Mouse (Mus musculus) left cerebral cortex, adult 11 months (tissue): Measurements from ENCODE around the gene Hist1h2bh.
A peak's percentile ranks its signal among the peaks of the same experiment; 100 is the strongest.

Experiments used
- DNase-seq: peaks from one replicate; pipeline ENCODE4 v3.0.0; 2022; ENCODE audit warnings: low spot score

The Hist1h2bh gene

DNA sequence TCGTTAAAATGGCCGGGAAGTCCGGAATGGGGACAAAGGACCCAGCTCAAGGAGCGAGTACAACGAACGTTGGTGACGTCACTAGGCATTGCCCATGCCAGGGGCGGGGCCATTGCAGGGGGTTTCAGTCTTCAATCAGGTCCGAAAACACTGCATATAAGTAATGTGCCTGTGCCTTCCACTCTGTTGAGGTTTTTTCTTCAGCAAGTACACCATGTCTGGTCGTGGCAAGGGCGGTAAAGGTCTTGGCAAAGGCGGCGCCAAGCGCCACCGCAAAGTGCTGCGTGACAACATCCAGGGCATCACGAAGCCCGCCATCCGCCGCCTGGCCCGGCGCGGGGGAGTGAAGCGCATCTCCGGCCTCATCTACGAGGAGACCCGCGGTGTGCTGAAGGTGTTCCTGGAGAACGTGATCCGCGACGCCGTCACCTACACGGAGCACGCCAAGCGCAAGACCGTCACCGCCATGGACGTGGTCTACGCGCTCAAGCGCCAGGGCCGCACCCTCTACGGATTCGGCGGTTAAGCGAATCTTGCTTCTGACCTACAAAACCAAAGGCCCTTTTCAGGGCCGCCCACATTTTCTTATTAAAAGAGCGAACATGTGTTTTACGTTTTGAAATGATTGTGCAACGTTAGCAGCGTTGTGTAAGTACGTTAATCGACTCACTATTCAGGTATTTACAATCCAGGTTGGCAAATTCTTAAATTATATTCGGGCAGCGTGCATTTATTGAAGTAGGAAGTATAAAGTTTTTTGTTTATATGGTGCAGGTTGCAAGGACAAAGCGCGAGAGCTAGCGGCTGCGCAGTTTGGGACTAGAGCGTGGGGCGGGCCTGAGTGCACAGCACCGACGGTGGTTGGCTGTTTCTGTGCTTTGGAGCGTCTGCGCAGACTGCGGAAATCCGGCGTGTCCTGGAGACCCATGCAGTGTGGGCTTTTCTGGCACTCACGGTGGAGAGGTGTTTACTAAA, 12.0 kb downstream of the Hist1h2bh start, which contains the start of gene Hist1h4h:
Hist1h4h (plus strand) TSS at position 150 of the 975 bp plus-strand sequence.
- peak; percentile 98 for DNase-seq

DNA sequence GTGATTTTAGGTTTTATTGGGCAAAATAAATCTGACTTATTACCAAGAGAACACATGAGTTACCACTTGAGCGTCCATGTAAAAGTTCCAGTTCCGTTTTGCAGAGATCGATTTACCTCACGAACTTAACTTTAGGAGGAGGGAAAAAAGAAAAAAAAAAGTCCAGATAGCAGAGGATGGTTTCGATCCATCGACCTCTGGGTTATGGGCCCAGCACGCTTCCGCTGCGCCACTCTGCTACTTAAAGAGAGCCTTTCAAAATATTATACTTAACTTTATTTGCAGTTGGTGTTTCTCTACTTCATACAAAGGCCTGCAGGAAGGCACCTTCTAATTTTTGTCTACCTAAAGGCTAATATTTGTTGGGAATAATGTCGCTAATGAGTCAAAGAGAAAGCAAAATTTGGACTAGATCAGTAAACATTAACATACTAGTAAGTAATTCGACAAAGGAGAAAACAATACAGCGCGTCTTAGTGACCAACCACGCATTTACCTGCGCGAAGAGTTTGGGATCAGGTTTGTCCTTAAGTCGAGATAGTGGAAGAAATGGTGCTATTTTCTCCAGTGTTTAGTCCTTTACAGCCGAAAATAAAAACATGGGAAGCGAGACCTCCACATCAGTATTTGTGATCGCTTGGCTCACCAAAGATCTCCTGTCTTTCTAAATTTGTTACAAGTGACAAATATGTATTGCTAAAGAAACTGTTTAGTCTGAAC, 12.9 kb downstream of the Hist1h2bh start:
- DNase-seq: peak; percentile 81

DNA sequence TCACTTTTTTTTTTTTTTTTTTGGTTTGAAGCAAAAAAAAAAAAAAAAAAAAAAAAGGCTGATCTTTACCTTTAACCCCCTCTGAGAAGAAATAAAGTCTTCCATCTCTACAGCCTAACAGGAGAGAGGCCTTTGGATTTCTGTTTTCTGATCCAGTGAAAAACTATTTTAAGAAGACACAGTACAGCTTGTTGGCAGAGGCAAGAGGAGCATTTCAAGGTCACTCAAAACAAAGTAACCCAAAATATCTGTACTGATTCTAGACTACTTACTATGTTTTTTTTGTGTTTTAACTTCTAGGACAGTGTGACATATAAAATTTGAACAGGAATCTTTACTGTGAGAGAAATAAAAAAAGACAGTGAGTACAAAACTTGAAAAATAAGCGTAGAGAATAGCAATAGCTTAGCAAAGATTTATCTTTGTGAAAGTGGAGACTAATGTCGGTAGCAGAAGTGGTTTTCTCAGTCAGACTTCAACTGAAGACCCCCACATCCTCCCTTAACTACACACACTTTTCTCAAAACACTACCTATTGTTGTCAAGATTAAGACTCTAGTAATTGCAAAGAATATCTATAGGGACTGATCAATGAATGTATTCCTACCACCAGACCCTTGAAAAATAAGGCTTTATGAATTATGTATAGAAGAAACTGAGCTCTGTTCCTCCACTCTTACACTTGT, 13.6 kb downstream of the Hist1h2bh start:
- no peak for DNase-seq

DNA sequence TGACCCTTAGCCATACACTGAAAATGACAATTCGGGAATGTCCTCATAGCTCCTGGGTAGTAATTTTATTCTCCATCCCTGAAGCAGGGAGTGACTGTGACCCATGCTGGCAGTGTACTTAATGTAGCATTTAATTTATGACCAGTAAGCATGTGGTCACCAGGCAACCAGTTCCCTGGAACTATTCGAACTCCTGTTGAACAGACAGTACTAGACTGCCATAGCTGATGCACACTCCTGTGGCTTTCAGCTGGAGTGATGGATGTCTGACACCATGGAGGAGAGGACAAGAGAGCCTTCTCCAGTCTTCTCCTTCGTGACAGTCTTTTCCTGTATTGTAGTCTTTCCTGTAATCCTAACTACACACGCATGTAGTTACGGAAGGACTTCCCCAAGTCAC, 14.2 kb downstream of the Hist1h2bh start:
- DNase-seq: no peak

DNA sequence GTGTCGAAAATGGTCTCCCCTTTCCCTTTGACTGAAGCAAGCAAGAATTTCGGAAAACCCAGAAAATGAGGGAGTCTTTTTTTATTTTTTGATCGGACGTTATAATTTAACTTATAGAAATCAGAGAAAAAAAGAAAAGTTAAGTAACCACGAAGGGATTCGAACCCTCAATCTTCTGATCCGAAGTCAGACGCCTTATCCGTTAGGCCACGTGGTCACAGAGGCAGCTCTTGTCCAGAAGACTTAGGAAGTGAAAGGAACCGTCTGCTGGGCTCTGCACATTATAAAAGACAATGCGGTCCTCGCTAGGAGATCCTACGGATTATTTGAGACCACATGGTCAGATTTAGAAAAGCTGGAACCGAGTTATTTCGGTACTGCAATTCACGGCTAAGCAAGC, 16.9 kb downstream of the Hist1h2bh start:
- DNase-seq: peak; percentile 91

DNA sequence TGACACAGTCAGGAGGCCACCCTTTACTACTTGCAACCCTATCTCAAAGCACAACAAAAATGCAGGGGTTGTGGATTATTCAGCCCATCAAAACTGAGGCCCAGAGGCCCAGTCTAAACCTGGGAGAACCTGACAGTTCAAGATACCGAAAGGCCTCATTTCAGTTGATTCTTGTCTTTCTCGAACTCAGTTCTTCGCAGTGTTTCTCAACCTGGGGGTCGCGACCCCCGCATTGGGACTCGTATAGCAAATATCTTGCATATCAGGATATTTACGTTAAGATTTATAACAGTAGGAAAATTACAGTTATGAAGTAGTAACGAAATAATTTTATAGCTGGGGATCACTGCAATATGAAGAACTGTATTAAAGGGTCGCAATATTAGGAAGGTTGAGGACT, 17.3 kb downstream of the Hist1h2bh start:
- no peak for DNase-seq

DNA sequence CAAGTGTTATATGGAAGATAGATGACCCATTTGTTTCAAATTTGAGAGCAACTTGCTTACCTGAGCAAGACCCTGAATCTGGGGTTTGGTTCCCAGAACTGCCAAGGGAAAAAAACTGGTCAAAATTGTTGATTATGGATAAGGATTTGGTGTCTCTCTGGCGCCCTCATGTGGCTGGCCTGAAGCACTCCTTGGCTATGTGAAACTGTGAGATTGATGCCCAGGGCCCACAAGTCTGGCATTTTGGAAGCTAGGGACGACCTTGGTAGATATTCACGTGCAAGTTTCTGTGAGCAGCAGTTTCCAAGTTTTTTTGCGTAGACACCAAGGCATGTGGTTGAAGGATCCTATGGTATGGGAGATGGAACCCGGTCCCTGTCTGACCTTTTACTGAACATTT, 18.5 kb downstream of the Hist1h2bh start:
- no peak for DNase-seq

DNA sequence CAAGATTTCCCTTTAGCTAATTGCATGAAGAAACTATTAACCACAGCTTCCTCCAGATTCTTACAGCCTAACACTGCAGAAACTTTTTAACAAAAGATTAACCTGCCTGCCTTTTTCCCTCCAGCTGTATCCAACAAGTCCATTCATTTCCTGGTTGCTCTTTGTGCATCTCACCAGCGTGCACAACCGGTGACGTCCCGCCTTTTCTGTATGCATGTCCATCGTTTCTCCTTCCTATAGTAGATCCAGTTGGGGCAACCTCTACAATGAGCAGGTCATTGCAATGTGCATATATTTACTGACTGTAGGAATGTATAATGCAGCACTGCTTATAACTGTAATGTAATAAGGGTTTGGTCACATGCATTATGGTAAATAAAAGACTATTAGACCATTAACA, 19.2 kb downstream of the Hist1h2bh start:
- DNase-seq: no peak

DNA sequence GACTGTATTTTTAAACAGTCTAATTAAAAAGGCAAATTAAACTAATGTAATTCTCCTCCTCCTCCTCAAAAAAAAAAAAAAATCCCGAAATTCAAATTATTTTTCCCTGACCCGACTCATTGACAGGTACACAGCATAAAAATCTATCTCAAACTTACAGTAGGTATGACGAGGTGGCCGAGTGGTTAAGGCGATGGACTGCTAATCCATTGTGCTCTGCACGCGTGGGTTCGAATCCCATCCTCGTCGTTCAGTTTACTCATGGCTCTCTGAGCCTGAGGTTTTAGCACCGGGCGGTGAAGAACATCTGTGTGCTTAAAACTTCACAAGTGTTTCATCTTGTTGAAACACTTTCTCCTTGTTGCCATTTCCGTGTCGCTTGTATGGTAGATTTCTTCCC, 21.5 kb downstream of the Hist1h2bh start:
- no peak for DNase-seq

DNA sequence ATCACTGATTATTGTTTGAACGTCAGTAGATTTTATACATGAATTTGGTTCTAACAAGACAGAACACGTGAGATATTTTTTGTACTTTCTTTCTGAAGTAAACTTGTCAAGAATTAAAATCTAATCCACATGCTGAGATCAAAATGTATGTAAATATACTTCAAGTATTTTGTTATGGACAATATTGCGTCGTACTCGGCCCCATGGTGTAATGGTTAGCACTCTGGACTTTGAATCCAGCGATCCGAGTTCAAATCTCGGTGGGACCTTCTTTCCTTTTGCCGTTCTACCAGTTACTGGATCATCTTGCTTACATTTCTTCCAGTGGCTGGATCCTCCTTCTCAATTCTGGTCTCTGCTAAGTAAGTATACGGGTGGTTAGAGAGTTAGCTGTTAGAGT, 23.8 kb downstream of the Hist1h2bh start:
- peak; percentile 67 for DNase-seq

DNA sequence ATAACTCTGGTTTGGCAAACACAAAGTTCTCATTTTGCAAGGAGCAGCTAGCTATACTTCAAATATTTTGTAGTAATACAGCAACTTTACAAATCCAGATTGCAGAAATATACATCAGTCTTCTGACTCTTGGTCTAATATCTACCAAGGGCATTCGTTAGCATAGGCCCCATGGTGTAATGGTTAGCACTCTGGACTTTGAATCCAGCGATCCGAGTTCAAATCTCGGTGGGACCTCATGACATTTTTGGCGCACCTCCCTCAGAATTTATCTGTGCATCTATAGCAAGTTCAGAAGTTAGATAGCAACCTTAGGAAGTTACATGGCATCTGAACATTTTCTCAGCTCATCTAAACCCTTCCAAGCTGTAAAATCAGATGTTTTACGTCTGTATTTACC, 24.3 kb downstream of the Hist1h2bh start:
- DNase-seq: peak; percentile 71

DNA sequence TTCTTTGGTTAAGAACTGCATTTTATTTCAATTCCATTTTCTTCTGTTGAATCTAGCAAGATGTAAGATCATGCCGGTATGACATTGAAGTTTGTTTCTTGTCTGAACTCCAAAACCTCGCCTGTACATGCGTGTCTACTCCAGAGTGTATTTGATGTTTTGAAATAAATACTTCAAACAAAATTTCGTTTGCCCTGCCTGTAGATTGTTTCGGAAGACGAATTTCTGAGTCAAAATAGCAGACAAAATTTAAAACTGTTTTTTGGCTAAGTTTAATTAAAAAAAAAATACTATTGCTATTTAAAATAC, 24.9 kb downstream of the Hist1h2bh start:
- DNase-seq: no peak

DNA sequence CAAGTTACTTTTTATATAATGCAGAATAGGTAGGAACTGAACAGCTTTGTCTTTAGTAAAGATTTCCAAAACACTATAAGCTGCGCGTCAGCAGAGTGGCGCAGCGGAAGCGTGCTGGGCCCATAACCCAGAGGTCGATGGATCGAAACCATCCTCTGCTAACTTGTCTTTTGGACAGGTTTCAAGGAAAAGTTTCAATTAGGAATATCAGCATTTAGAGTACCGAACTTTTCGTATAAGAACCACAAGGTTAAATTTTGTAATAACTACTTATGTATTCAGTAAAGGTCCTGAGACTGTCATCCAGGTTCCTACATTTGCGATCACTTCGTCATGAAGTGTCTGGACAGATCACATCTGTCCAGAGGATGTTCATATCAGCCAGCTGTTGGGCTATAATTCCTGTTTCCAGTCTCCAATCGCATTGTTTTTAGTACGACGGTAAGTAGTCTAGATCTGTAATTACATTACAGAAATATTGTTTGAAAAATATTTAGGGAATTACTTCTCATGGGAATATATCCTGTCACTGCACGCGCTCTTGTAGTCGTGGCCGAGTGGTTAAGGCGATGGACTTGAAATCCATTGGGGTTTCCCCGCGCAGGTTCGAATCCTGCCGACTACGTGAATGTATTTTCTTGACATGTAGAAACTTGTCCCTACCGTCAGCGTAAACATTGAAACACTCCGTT, 25.4 kb downstream of the Hist1h2bh start:
- peak; percentile 88 for DNase-seq

DNA sequence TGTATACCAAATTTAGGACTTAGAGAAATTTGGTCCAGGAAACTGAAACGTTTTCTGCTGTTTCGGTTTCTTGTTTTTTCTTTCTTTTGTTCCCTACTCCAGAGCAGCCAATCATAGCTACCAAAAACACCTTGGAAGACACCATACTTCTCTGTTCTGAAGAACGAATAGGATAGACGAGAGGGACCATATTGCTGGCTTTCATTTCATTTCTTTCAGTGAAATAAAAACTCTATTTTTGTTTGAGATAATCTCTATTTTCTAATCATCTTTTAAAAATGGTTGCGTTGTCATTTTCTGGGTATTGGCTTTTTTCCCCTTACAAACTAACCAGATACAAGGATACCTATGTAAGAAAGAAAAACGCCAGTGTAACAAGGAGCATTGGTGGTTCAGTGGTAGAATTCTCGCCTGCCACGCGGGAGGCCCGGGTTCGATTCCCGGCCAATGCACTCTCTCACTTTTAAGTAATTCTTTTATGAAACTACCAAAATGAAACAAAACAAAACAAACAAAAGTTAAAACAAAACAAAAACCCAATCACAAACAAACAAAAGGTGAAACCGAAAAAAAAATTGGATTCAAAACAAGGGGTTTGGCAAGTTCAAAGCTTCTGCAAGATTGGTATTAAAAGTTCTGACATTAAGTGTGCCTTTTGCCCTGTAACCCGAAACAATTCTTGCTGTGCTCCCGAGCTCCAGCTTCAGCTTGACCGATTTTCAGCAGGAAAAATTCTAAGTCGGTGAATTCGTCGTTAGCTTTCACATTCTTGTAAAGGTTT, 26.2 kb downstream of the Hist1h2bh start:
- DNase-seq: no peak

DNA sequence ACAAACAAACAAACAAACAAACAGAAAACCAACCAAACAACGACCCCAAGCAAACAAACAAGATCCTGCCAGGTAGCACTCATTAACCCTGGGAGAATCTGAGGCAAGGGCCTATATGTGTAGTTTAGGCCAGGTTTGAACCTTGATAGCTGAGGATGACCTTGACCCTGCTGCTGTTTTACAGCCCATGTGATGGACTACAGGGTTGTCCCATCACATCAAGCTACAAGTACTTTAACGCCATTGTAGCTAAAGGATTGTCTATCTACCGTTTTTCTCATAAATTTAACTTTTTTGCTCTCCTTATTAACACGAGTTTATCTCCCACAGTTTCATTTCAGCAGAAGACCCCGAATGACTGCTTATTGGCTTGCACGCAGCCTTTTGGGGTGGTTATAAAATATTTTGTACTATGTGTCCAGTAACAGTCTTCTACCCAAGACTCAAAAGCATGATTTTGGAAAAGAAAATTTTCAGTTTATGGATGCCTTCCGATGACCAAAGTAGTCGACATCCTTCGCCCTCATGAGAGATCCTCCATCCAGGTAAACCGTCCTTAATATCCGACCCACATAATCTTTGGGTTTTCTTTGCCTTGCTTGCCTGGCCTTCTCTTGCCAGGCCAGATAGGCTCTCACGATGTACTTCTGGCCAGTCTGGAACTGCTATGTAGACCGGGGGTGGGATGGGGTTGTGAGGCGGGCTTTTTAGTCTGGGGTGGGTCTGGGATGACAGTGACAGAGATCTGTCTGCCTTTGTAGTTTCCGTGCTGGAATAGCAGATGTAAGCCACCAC, 27.2 kb downstream of the Hist1h2bh start:
- no peak for DNase-seq

DNA sequence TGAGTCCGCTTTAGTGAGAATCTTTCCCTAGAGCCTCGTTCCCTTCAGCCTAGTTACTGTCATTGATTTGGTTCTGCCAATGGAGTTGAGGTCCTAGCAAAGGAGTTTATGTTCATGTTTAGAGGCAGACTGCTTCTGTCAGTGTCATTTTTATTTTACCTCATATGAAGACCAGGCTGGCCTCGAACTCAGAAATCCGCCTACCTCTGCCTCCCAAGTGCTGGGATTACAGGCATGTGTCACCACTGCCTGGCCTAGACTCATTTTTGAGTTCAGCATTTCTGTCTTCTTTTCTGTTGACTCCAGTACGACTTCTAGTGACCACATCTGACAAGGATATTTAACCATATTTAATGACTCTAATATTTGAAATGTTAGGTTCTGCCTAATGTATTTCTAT, 27.9 kb downstream of the Hist1h2bh start:
- DNase-seq: no peak

DNA sequence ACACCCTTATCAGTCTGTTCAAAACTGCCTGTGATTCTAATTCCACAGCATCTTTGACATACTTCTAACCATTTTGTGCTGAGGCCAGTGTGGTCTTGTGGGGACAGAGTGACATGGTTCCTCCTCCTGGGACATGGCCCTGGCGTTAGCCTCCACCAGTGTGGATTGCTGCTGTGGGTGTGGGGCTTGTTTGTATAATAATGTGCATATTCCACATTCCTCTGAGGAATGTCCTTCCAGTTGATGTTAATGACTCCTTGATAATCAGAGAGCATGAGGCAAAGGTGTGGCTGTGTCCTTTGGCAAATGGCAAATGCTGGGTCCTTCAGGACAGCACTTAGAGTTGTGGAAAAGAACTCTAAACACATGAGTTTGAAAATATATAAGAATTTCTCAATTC, 29.7 kb downstream of the Hist1h2bh start:
- DNase-seq: no peak

DNA sequence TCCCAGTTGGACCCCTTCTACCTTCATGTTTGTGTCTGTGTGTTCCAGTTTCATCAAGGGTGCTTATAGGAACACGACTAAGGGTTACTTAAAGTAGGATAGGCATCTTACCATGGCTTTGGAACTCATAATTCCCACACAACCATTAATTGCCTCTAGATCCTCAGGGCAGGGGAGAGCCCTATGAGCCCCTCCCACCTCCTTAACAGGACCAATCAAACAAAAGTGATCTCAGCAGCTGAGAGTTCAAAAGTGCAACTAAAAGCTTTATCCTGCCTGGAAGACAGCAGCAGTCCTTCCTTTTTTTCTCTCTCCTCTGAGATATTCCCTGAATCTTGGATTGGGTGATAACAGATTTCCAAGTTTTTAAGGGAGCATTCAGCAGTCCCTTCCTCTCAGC, 33.1 kb downstream of the Hist1h2bh start:
- no peak for DNase-seq

DNA sequence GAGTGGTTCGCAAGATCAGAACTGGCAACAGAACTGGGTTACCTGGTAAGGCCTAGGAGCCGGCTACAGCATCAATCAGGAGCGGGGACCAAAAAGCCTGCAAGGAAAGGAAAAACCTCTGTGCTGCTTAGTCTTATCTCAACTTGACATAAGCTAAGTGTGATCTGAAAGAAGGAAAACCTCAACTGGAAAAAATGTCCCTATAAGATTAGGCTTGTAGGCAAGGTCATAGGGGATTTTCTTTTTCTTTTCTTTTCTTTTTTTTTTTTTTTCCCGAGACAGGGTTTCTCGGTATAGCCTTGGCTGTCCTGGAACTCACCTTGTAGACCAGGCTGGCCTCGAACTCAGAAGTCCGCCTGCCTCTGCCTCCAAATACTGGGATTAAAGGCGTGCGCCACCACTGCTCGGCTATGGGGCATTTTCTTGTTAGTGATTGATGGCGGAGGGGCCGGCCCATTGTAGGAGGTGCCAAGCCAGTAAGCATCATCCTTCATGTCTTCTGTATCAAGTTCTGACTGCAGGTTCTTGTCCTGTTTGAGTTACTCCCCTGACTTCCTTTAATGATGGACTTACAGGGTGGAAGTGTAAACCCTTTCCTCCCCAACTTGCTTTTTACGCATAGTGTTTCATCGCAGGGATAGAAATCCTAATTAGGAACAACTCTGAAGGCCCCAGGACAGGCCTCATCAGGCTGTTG, 36.2 kb downstream of the Hist1h2bh start:
- no peak for DNase-seq

DNA sequence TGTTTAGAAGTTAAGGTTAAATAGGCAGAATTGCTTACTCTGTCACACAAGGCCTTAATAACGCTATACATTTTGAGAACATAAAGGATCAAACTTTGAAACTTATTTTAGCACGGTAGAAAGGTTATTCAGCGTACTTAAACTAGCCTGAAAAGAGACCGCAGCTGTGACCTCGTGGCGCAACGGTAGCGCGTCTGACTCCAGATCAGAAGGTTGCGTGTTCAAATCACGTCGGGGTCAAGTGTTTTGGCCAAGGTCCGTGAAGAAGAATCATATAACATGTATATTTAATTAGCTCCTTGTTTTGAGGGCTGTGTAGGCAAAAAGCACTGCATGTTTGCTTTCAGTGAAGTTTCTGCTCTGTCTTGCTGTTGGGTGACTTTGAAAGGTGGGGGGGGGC, 36.8 kb downstream of the Hist1h2bh start:
- no peak for DNase-seq
